Mouse (Mus musculus): ENCODE results near the gene Ccdc74a. TPM values are rescaled to one million over a fixed set of nuclear protein-coding genes. Genes with fewer than 3 reads are reported as not detected.
"Not testable (repeated sequence)": the region's sequence is repeated elsewhere in the genome, so short reads cannot be mapped to it uniquely, and the experiment has no call there.

Ccdc74a gene
- 3.5 and 4.7 TPM in 2 replicates for polyA plus RNA-seq (2014; fragmentation: Nextera tagmentation; extraction: Ambion mirVana)

DNA sequence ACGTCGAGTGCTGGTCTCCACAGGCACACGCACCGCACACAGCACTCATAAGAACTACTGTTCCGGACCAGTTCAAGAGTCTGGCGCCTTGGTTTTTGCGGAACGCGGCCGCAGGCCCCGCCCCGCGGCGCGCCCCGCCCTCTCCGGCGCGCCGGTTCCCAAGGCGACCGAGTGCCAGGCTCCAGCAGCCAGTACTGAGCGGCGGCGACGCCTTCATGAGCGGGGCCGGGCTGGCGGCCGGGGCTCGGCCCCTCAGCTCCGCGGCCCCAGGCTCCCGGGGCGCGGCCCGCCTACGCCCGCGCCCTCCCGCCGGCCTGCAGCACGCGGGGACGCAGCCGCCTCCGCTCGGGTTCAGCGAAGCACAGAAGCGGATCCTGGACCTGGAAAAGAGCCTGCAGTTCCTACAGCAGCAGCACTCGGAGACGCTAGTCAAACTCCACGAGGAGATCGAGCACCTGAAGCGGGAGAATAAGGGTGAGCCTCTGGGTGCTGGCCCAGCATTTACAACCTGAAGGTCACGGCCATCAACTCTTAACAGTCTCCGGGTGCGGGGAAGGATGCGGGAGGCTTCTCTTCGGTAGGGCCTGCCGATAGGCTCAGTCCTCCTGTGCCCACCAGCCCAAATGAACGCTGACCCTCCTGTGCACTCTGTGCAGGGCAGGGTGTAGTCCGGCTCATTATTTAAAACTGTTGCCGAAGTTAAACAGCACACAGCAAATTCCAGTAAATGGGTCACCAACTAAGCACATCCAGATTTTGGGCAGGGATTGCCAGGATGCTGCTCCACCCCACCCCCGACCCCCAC, at the start of gene Ccdc74a:
Gene Ccdc74a (plus strand): TSS at position 161 of the 805 bp plus-strand sequence.
- Histone ChIP-seq H3K9me3 (ENCODE audit: control insufficient read depth, low read length) (no peaks in the 10 kb centered on the region), H3K4me2 (ENCODE audit: low read depth) (peak within 1 kb of the TSS; percentile 80), H3K27ac (ENCODE audit: low read depth, low read length) (no peak within 1 kb of the TSS), H3K27me3 (ENCODE audit: control insufficient read depth, insufficient read depth, low read length) (no peaks in the 10 kb centered on the region), H3K36me3 (ENCODE audit: control insufficient read depth, insufficient read depth, low read length) (peaks cover 12% of the 10 kb centered on the region), H3K9ac (ENCODE audit: low read length) (peak within 1 kb of the TSS; percentile 52), H3K4me3 (ENCODE audit: low read depth, low read length) (peak within 1 kb of the TSS; percentile 43), H3K4me1 (ENCODE audit: control insufficient read depth, insufficient read depth, low read length) (no peaks in the 10 kb centered on the region)
- ATAC-seq (ENCODE audit: insufficient read depth, low FRiP score, low TSS enrichment) (peak; percentile 96), DNase-seq (ENCODE audit: low spot score) (peak; percentile 89)
- 3% methylated on average over 62 of the region's 65 CpGs for WGBS

DNA sequence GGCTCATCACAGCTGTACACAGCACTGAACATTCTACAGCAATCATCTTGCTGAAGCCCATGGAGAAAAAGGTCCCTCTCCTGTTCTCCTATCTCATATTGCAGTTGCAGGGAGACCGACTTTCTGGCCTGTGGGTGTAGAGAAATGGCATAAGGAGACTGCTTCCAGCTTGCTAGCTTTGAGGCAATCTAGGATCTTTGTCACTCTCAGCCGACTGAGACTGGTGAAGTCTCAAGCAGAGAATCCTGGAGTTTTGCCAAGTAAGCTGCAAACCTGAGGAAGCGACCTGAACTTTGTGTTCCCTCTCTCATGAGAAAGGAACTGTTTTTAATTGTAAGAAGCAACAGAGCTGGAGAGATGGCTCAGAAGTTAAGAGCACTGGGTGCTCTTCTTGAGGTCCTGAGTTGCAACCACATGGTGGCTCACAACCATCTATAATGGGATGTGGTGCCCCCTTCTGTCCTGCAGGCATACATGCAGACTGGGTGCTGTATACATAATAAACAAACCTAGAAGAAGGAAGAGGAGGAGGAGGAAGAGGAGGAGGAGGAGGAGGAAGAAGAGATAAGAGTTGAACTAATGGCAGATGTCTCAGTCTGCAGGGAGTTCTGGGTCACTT, 45.2 kb upstream of the Ccdc74a start:
- 69% methylated on average over 3 of the region's 3 CpGs for WGBS
- Histone ChIP-seq H3K9me3 (ENCODE audit: control insufficient read depth, low read length) (no peaks in the 10 kb centered on the region), H3K4me1 (ENCODE audit: control insufficient read depth, insufficient read depth, low read length) (no peaks in the 10 kb centered on the region), H3K36me3 (ENCODE audit: control insufficient read depth, insufficient read depth, low read length) (no peaks in the 10 kb centered on the region), H3K27ac (ENCODE audit: low read depth, low read length) (no peak overlapping the region), H3K27me3 (ENCODE audit: control insufficient read depth, insufficient read depth, low read length) (no peaks in the 10 kb centered on the region), H3K4me3 (ENCODE audit: low read depth, low read length) (no peak overlapping the region), H3K9ac (ENCODE audit: low read length) (no peak overlapping the region), H3K4me2 (ENCODE audit: low read depth) (no peak overlapping the region)
- no peak for ATAC-seq (ENCODE audit: insufficient read depth, low FRiP score, low TSS enrichment)
- no peak for DNase-seq (ENCODE audit: low spot score)

DNA sequence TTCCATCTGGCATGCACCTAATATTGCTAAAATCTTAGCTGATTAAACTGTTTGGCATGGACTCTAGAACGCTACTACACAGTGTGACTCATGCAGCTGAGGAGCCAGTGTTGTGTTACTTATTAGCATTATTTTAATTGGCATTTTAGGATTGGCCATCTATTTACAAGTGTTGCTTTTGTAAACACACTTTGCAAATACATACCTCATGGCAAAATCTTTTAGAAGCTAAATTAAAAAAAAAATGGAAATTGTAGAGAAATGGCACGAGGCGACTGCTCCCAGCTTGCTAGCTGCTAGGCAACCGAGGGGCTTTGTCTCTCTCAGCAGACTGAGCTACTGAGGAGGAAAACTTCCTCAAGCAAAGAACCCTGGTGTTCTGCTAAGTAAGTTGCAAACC, 41.3 kb upstream of the Ccdc74a start:
- Histone ChIP-seq H3K36me3 (ENCODE audit: control insufficient read depth, insufficient read depth, low read length) (no peaks in the 10 kb centered on the region), H3K4me1 (ENCODE audit: control insufficient read depth, insufficient read depth, low read length) (no peaks in the 10 kb centered on the region), H3K4me2 (ENCODE audit: low read depth) (no peak overlapping the region), H3K9ac (ENCODE audit: low read length) (no peak overlapping the region), H3K4me3 (ENCODE audit: low read depth, low read length) (no peak overlapping the region), H3K9me3 (ENCODE audit: control insufficient read depth, low read length) (no peaks in the 10 kb centered on the region), H3K27me3 (ENCODE audit: control insufficient read depth, insufficient read depth, low read length) (no peaks in the 10 kb centered on the region), H3K27ac (ENCODE audit: low read depth, low read length) (no peak overlapping the region)
- DNase-seq (ENCODE audit: low spot score): no peak
- WGBS: 74% methylated on average over 4 of the region's 4 CpGs
- no peak for ATAC-seq (ENCODE audit: insufficient read depth, low FRiP score, low TSS enrichment)

DNA sequence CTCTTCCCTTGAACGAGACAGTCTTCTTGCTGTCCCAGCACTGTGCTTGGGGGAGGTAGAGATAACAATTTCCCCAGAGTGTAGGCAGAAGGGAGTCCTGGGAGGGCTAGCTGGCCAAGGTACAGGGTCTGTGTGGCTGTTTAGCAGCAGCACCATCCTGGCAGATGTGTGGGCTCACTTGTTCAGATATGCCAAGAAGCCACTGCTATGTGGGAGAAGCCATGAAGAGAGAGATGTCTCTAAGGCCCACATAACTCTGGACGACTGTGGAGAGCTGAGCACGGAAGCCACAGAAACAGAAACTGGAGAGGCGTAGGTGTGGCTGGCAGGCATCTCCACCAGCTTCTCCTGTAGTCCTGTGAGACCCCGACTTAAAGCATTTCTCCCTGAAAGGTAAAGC, 40.6 kb upstream of the Ccdc74a start:
- WGBS: 82% methylated on average over 5 of the region's 5 CpGs
- Histone ChIP-seq H3K4me2 (ENCODE audit: low read depth) (no peak overlapping the region), H3K36me3 (ENCODE audit: control insufficient read depth, insufficient read depth, low read length) (no peaks in the 10 kb centered on the region), H3K9ac (ENCODE audit: low read length) (no peak overlapping the region), H3K9me3 (ENCODE audit: control insufficient read depth, low read length) (no peaks in the 10 kb centered on the region), H3K4me3 (ENCODE audit: low read depth, low read length) (no peak overlapping the region), H3K27me3 (ENCODE audit: control insufficient read depth, insufficient read depth, low read length) (no peaks in the 10 kb centered on the region), H3K27ac (ENCODE audit: low read depth, low read length) (no peak overlapping the region), H3K4me1 (ENCODE audit: control insufficient read depth, insufficient read depth, low read length) (no peaks in the 10 kb centered on the region)
- DNase-seq (ENCODE audit: low spot score) (no peak), ATAC-seq (ENCODE audit: insufficient read depth, low FRiP score, low TSS enrichment) (no peak)

DNA sequence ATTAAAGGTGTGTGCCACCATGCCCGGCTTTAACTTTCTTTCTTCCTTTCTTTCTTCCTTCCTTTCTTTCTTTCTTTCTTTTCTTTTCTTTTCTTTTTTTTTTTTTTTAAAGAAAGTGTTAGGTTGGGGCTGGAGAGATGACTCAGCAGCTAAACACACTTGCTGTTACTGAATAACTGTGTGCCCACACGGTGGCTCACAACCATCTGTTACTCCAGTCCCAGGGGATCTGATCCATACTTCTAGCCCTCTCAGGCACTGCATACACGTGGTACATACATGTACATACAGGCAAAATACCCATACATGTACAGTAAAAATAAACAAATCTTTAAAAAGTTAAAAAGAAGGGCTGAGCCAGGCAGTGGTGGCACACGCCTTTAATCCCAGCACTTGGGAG, 34.9 kb upstream of the Ccdc74a start:
- 75% methylated on average over 4 of the region's 4 CpGs for WGBS
- no peak overlapping the region for H3K9ac ChIP-seq (ENCODE audit: low read length)
- H3K4me3 ChIP-seq (ENCODE audit: low read depth, low read length): no peak overlapping the region
- H3K4me1 ChIP-seq (ENCODE audit: control insufficient read depth, insufficient read depth, low read length): no peaks in the 10 kb centered on the region
- no peaks in the 10 kb centered on the region for H3K36me3 ChIP-seq (ENCODE audit: control insufficient read depth, insufficient read depth, low read length)
- H3K27ac ChIP-seq (ENCODE audit: low read depth, low read length): no peak overlapping the region
- H3K4me2 ChIP-seq (ENCODE audit: low read depth): no peak overlapping the region
- no peaks in the 10 kb centered on the region for H3K27me3 ChIP-seq (ENCODE audit: control insufficient read depth, insufficient read depth, low read length)
- H3K9me3 ChIP-seq (ENCODE audit: control insufficient read depth, low read length): no peaks in the 10 kb centered on the region
- no peak for DNase-seq (ENCODE audit: low spot score)
- no peak for ATAC-seq (ENCODE audit: insufficient read depth, low FRiP score, low TSS enrichment)

DNA sequence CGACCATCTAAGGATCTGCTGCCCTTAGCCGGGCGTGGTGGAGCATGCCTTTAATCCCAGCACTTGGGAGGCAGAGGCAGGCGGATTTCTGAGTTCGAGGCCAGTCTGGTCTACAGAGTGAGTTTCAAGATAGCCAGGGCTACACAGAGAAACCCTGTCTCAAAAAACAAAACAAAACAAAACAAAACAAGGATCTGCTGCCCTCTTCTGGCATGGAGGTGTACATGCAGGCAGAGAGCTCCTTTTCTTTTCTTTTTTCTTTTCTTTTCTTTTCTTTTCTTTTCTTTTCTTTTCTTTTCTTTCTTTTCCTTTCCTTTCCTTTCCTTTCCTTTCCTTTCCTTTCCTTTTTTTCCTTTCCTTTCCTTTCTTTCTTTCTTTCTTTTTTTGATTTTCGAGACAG, 31.5 kb upstream of the Ccdc74a start:
- DNase-seq (ENCODE audit: low spot score); H3K9ac ChIP-seq (ENCODE audit: low read length); H3K27me3 ChIP-seq (ENCODE audit: control insufficient read depth, insufficient read depth, low read length); H3K4me2 ChIP-seq (ENCODE audit: low read depth); H3K27ac ChIP-seq (ENCODE audit: low read depth, low read length); H3K36me3 ChIP-seq (ENCODE audit: control insufficient read depth, insufficient read depth, low read length); H3K4me3 ChIP-seq (ENCODE audit: low read depth, low read length); H3K9me3 ChIP-seq (ENCODE audit: control insufficient read depth, low read length); ATAC-seq (ENCODE audit: insufficient read depth, low FRiP score, low TSS enrichment); H3K4me1 ChIP-seq (ENCODE audit: control insufficient read depth, insufficient read depth, low read length): not testable (repeated sequence)
- WGBS: 89% methylated on average over 6 of the region's 6 CpGs

DNA sequence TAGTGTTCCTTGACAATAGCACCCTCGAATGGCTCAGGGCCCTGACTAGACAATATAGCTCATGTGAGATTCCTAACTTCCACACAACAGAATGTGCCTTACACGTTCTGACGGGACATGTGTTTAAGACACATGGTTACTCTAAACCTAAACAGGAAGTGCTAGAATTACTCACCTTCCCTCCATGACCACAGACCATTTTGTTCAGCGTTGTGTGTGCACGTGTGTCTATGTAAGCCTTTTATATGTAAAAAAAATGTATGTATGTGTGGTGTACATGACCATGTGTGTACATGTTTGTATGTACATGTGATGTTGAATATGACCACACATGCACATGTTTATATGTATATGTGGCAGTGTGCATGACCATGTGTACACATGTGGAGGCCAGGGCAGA, 30.1 kb upstream of the Ccdc74a start:
- H3K9ac ChIP-seq (ENCODE audit: low read length): no peak overlapping the region
- no peaks in the 10 kb centered on the region for H3K36me3 ChIP-seq (ENCODE audit: control insufficient read depth, insufficient read depth, low read length)
- H3K4me1 ChIP-seq (ENCODE audit: control insufficient read depth, insufficient read depth, low read length): peaks cover 6% of the 10 kb centered on the region; the same call in 1 of the 2 replicates
- H3K27ac ChIP-seq (ENCODE audit: low read depth, low read length): no peak overlapping the region
- H3K9me3 ChIP-seq (ENCODE audit: control insufficient read depth, low read length): no peaks in the 10 kb centered on the region
- no peak overlapping the region for H3K4me3 ChIP-seq (ENCODE audit: low read depth, low read length)
- H3K27me3 ChIP-seq (ENCODE audit: control insufficient read depth, insufficient read depth, low read length): no peaks in the 10 kb centered on the region
- no peak overlapping the region for H3K4me2 ChIP-seq (ENCODE audit: low read depth)
- WGBS: 91% methylated on average over 5 of the region's 5 CpGs
- ATAC-seq (ENCODE audit: insufficient read depth, low FRiP score, low TSS enrichment) (no peak), DNase-seq (ENCODE audit: low spot score) (no peak)

DNA sequence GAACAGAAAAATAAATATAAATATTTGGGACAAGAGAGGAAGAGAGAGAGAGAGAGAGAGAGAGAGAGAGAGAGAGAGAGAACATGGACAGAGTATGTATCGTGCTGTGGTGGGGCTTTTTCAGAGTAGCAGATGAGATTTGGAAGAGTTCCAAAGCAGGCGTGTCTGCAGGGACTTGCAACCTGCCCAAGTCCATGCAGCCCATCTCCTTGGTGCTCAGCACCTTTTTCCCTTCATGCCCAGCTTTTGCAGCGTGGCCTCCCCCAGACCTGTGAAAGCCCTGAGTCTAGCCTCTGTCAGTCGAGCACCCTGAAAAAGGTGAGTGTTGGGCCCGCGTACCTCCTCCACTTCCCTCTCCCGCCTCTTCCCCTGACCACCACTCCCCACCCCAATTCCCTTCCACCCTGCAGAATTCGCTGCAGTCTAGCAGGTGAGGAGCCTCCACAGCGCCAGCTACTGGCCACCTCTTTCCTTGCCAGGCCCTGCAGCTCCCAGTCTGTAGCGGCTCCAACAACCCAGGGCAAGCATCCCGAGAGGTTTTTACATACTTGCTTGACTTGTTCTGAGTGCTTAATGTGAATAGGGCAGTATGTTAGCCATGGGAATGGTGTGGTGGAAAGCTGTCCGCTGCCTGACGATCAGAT, 28.2 kb upstream of the Ccdc74a start:
- Histone ChIP-seq H3K9me3 (ENCODE audit: control insufficient read depth, low read length) (no peaks in the 10 kb centered on the region), H3K27ac (ENCODE audit: low read depth, low read length) (no peak overlapping the region), H3K4me3 (ENCODE audit: low read depth, low read length) (no peak overlapping the region), H3K27me3 (ENCODE audit: control insufficient read depth, insufficient read depth, low read length) (no peaks in the 10 kb centered on the region), H3K4me1 (ENCODE audit: control insufficient read depth, insufficient read depth, low read length) (peaks cover 6% of the 10 kb centered on the region; the same call in 1 of the 2 replicates), H3K4me2 (ENCODE audit: low read depth) (no peak overlapping the region), H3K9ac (ENCODE audit: low read length) (no peak overlapping the region), H3K36me3 (ENCODE audit: control insufficient read depth, insufficient read depth, low read length) (peaks cover 4% of the 10 kb centered on the region; the same call in 1 of the 2 replicates)
- ATAC-seq (ENCODE audit: insufficient read depth, low FRiP score, low TSS enrichment): no peak
- 18% methylated on average over 13 of the region's 13 CpGs for WGBS
- DNase-seq (ENCODE audit: low spot score): peak; percentile 63
